Mouse (Mus musculus) spleen, adult 12 weeks (tissue): ENCODE data around the gene Fn1.

ENCODE experiments used
- DNase-seq: peaks from one replicate; pipeline ENCODE4 v3.0.0; 2022; ENCODE audit warnings: low spot score

Fn1 gene

DNA sequence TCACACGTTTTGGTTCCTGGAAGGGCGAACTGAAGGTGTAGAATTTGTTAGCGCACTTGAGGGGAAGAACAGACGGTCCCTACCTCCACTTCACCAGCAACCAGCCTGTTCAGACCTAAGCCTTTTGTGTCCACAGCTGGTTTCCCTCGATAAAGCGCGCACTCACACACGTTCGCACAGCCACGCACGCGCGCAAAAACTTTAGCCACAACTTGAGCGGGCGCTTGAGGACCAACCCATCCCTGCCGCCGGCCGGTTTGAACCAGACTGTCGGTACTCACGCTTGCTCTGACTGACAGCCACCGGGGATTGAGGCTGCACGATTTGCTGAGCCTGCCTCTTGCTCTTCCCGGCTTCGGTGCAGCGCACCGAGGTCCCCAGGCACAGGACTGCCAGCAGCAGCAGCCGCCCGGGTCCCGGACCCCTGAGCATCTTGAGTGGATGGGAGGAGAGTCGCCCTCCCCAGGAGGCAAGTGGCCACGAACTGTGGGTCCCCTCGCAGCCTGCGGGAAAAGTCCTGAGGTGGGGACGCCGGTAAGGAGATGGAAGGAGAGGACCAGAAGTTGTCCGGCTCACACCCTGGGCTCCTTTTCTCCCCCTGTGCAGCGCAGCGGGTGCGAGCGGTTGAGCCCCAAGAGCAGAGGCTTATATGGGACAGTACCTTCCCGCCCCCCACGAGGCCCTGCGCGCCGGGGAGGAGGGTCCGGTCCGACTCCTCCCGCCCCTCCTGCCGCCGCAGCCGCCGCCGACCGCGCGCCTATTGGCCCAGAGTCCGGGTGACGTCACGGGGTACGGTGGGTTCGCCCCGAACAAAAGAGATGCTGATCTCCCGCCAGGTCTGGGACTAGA lies at the start of gene Fn1:
TSS of gene Fn1 (minus strand) at position 650 of the 849 bp plus-strand sequence.
- DNase-seq = no peak

DNA sequence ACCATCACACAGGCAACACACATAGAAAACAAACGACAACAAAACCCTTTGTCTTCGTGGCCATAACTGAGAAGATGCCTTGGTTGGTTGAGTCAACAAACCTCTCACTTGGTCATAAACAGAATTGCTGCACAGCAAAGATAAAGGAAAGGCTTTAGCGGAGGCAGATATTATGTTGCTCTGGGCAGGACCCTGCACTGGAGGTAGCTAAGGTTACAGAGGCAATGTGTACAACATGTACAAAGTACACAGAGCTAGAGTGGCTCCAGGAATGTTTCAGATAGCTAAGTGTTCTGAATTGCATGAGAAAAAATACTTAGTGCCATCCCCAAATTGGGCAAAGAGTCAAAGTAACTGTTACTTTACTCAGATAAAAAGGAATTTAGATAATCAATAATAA lies 43.1 kb upstream of the Fn1 start:
- no peak for DNase-seq

DNA sequence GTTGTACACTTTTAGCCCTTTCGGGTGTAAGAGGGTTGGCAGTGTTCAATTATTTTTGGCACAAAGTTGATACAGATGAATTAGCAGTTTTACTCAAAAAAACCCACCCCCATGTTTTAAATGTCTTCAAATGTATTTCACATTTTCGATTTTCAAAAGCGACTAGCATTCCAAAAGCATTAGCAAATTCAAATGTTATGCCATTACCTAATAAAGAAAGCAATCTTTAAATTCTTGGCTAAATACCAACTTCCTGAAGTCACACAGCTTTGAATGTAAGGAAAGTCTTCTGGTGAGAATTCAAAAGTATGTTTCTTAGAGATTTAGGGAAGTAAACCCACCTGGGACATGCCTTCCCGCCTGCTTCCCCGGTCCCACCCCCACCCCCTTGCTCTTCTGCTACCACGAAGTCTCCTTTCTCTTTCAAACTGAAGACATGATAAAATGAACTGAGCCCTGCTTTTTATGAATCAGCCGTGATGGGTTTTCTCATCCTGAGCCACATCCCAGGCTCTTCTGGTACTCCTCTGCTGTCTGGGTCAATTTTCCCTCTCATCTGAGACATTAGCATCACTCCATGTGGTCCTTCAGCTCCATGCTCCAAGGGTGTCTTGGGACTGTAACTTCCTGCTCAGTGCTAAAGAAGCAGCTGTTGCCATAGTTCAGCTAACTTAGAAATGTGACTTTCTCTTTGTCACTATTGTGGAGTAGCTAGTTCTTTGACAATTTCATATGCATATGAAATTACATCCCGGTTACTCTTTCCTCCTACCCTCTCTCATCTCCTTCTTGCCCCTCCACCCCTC lies 38.7 kb upstream of the Fn1 start:
- no peak for DNase-seq

DNA sequence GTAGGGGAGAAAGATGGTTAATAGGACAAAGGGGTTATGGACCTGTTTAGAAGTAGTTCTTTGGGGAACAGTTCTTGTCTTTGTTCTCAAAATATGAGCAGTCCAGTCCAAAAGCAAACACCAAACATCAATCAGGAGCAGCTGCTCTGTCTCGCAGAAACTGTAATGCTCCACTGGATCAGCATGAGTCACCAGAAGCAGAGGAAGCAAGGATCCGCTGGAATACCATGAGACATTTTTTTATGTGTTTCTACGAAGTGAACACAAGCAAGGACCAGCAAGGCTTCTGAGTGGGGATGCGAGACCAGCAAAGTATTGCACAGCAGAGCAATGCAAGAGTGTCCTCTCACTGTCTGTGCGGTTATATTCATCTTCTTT lies 35.9 kb upstream of the Fn1 start:
- DNase-seq = no peak

DNA sequence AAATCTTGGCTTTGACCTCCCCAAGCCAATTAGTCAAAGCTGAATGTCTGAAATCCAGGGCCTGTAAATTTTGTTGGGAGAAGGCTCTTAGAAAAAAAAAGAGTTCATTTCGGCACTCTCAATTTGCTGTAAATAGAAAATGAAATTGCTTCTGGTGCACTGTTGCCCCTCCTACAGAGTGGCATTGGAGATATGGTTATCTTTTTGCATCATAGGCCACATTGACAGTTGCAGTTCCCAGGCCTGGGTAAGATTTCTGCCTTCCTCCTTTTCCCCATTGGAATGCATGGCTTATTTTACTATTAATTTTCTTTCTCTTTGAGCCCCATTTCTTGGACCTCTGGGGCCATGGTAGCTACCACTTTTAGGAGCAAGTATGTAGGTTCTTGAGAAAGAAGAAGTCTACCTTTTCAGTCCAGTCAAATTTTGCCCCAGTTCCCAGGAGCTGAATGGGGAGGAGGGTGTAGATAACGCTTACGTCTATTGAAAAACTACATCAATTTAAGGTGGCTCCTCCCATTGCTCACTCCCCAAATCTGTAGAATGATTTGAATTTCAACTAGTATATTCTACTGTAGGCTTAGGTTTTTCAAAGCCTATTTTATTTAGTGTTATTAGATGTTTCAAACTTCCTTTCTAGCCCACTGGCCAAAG lies 35.4 kb upstream of the Fn1 start:
- DNase-seq = no peak

DNA sequence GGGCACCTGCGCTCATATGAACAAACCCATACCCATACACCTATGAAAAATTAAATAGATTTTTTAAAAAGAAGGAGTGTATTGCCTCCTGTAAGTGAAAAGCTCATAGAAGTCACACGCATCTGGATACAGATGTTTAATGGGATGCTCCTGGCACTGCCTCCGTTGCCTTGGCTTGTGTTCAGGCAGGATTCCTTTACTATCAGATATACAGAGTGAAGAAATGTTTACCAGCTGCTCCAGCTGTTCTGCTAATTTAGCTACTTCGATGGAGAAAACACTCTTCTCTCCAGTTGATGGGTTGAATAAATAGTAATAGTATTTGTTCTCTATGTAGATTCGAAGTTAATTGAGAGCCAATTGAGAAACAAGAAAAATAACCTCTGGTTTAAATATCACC lies 33.8 kb upstream of the Fn1 start:
- no peak for DNase-seq

DNA sequence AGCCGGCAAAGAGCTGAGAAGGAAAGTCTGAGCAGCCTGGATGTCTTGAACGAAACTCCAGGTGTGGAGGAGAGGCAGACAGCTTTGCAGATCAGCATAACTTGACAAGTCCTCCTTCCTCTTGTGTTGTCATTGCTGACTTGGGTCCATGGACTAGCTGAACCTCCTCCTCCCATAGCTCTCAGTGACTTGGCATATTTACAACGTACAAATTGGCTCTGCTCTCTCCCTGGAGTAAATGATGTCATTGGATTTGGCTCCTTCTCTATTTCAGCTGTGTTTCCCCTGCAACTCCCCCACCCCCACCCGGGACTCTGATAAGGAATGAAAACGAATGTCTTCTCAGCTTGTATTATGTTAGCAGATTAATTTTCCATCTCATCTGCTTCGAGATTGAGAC lies 30.7 kb upstream of the Fn1 start:
- DNase-seq = no peak

DNA sequence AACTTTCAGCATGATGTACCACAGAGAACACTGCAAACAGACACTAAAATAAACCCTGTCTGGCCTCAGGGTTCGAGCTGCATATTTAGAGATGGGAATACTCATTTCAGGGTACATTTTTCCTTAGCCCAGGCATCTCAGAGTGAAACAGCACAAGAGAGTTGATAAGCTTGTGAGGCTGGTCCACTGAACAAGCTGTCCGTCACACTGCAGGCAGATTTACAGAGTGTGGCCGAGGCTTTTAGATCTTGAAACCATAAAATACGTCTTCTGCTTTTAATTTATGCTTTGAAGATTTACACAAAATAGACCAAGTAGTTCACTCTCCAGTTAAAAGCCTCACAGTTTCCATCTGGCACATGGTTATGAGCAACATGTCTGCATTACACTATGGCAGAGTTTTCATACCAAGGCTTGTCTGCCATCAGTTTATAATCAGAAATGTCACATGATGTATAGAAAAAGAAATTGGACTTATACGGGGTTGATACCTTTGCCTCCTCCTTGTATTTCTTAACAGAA lies 29.3 kb upstream of the Fn1 start:
- no peak for DNase-seq

DNA sequence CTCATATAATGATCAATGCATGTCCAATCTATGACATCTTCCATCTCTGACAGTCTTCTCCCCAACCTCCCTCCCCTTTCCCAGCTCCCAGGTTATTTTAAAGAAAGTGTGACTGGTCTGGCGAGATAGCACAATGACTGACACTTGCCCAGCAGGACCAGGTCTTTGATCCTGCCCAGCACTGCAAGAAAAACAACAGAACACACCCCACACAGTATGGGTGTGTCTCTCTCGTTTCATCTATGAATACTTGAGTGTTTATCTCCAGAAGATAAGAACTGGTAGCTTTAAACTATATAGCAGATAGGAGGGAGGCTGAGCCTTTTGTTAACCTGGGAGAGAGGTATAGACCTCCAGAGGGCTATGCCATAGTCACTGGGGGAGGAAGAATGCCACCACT lies 28.3 kb upstream of the Fn1 start:
- DNase-seq = no peak

DNA sequence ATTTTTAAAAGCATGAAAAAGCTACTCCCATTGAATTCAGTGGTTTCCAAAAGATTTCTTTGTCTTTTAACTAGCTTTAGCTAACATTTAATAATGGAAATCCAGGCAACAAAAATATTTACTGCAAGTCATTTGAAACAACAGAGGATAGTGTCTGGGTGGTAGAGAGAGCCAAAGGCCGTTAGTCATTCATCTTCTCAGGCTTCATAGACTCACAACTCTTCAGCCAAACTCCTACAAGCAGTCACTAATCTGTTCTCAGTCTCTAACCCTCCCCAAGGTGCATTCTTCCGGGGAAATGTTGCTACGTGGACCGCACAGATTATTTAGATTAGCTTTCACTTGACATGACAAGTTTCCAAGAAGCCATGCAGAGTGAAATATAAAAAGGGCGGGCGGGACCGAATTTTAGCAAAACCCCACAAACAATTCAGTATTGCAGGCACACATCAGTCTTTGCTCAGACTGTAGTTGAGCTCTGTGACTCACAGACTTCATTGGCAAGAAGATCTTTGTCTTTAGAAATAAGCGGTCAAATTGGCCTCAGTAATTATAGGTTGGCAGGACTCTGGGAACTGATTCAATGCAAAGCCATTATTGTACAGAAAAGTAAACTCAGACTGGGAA lies 27.2 kb upstream of the Fn1 start:
- no peak for DNase-seq

DNA sequence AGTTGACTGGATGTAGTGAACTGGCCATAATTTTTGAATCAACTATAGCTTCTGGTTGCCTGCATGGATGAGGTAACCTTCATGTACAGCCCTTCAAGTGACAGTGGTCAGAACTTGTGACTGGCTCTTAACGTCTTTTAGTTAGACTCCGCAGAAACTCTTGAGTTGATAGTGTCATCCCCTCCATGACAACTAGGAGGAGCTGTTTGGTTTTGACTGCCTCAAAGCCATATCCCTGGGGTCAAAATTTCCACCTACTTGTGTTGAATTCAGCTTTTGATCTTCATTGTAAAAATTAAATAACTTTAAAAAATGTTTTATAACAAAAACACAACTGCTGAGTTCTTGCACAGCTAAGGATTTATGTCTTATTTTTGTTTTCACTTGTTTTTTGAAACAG lies 22.4 kb upstream of the Fn1 start:
- DNase-seq = no peak

DNA sequence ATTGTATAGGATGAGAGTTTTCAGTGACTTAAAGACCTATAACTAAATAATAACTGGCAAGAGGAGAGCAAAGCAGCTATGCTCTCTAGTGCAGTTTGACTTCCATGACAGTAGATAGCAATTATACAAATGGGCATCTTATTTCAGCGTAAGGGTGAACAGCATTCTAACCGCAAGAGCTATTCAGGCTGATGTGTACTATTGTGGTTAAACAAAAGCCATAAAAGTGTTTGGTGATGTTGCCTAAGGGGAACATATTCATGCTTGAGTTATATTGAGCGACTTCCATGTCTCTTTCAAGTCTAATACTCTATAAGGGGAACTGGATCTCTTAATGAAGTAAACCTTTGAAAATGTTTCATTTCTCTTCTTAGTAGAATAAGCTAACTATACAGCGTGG lies 21.3 kb upstream of the Fn1 start:
- DNase-seq = no peak

DNA sequence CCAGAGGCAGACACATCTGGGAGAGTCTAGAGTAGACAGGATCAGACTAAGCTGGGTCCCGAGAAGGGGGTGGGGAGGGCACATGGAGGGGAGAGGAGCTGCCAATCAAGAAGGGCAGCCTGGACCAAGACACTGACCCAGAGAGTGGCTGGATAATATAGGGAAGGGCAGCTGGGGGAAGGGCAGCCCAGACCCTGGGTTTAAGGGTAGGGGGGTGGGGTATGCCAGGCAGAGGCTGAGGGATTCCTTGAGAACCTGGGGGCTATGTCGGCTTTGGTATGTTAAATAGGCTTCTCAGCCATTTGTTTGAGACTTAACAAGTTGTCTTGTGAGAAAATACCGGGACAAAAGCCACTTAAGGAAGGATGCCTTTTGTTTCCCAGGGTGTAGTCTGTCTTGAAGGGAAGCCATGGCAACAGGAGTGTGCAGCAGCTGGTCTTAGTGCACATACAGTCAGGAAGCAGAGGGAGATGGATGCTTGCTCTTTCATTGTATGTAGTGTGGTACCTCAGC lies 20.5 kb upstream of the Fn1 start:
- no peak for DNase-seq

DNA sequence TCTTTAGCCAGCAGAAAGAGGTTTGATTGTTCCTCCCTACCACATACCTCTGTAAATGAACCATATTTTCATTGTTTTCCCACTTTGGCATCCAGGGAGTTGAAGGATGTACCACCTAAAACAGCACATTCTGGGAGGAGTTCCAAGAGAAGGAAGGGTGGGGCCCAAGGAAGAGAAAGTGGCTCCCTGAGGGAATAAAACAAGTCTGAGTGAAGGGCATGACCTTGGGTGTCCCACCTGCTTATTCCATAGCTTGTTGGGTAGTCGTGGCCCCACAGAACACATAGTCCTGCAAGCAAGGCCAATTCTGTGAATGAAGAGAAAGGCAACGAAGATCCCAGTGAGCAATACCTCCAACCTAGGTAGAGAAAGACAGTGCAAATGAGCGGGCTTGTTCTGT lies 19.3 kb upstream of the Fn1 start:
- DNase-seq = no peak

DNA sequence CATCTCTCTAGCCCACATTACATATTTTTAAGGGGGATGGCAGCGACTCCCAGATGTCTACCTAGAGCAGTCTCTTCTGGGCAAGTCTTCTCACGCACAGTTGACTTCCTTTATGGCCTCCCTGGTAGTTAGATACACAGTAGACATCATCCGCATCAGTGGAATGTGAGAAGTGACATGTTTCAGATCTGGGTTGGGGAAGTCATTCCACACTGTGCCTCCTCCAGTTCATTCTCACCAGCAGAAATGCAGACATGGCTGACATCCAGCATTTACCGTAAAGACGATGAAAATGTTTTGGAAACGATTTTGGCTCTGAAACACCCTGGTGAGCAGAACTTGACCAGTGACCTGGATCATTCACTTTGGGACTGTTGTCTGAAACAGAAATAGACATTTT lies 10.2 kb upstream of the Fn1 start:
- DNase-seq = no peak

DNA sequence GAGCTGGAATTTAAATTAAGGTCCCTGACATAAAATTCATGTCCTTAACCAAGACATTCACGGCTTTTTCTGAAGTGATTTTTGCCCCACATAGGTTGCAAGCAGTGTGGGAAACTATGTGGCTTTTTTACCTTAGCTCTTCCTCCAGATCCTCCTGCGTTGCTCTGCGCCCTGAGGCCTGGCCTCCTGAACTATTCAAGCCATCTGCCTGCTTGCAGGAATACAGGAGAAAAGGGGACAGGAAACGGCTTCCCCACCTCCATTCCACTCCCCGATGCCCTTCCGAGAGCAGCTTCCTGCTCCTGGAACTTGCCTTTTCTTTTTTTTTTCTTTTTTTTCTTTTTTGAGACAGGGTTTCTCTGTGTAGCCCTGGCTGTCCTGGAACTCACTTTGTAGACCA lies 5.6 kb upstream of the Fn1 start:
- no peak for DNase-seq

DNA sequence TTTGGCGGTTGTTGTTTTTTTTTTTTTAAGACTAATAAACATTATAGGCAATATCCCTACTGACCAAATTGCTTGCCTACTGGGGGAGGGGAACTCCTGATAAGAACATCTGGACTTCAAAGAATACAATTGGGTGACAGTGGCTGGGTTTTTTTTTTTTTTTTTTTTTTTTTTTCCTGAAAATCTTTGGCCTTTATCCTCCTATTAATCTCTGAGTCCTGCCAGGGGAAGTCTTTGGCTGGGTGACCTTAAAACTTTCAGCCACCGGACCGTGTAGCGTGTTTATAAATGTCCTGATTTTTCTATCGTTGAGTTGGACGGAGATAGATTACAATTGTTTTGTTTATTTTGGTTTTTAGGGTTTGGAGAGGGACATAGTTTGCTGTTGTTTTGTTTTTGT lies 3.3 kb upstream of the Fn1 start:
- DNase-seq = no peak

DNA sequence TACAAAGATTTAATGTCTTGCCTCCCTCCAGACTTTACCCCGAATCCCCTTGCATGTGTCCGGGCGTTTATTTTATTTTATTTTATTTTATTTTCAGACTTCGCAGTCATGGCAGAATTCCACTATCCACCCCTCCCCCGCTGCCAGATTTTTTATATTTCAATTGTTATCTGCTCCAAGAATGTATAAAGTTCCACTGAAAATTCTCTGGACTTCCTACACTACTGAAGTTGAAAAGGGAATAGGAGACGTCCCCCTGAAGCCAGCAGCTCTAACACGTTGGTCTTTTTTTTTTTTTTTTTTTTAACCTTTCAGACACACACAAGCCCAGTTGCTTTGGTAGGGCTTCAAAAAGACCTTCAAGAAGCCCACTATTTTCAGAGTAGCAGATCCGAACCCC lies 1.2 kb upstream of the Fn1 start:
- no peak for DNase-seq

DNA sequence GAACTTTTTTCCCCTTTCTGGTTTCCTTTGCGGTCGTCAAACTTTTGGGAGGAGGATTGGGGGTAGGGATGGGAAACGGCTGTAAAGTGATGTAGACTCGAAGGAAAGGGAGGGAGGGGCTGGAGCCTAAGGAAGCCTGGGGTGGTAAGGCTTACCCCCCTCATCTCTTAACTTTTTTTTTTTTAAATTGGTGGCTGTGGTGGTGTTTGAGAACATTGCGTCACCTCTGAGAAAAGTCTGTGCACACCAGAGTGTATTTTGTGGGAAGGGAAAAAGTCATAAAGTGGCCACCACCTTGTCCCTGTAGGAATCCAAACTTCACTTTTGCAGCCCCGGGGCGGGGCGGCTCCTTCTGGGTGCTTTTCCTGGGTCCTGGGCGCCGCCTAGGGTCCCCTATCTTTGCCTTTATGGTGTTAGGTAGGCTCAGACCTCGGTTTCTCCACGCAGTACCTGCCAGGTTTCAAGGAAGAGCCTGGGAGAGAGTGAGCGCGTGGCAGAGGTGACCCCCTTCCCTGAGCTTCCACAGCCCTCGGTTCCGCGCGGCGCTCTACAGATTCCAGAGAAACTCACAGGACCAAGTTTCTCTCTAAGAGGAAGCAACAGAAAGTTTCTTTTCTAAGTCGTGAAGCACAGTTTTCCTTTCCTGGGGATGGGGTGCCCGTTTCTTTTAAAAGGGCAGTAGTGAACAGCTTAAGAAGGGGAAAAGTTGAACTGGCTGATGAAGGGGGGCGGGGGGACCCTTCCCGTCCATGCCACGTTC lies 580 bp upstream of the Fn1 start:
- no peak for DNase-seq

DNA sequence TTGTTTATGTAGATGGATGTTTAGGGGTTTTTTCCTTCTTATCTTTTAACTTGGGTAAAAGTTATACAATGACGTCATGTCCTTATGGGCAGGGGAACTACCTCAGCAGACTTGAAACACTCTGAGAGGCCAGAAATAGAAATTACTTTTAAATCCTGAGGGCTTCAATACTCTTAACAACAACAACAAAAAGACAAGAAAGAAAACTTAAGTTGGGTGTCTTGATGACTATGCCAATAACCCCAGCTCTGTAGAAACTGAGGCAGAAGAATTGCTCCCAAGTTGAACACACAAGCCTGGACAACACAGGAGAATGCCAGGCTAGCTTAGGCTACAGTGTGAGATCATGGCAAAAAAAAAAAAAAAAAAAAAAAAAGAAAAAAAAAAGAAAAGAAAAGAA lies 1.2 kb downstream of the Fn1 start:
- no peak for DNase-seq

DNA sequence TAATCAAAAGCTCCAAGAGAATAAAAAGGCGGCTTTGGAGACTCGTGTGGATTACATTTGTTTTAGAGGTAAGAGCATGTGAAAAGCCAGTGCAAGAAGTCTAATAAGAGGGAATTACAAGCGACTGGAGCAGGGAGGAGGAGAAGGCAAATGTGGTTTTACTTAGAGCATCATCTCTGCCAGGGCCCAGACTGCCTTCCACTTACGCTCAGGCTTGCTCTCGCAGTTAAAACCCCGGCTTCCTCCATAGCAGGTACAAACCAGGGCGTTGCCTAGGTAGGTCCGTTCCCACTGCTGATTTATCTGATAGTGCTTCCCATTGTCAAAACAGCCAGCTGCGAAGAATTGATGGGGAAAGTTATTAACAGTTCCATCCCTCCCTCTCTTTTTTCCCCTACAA lies 1.7 kb downstream of the Fn1 start:
- DNase-seq = no peak
